In genomic region chr9:40804576-40804975, GRCm38 (mm10) we compare ENCODE assay signal across 8 mouse cellular contexts. TPM values are rescaled to one million over a fixed set of nuclear protein-coding genes. Genes with fewer than 3 reads are reported as not detected.
A peak's percentile ranks its signal among the peaks of the same experiment; 100 is the strongest.
DNase-seq lines count a peak whose midpoint lies in the region; ATAC-seq and TF ChIP-seq lines count a peak whose summit lies in the region.
"Not testable (repeated sequence)": the region's sequence is repeated elsewhere in the genome, so short reads cannot be mapped to it uniquely, and the experiment has no call there.

No protein-coding gene starts in this region.

- H3K27me3 ChIP-seq in ES-Bruce4 (ENCODE audit: control insufficient read depth, insufficient read depth, low read length, poor library complexity, severe bottlenecking); embryonic facial prominence, embryonic 14.5 days (replicated peaks; ENCODE audit: control insufficient read depth, insufficient read depth, low read length); heart, embryonic 12.5 days (replicated peaks); hindbrain, embryonic 15.5 days; kidney, embryonic 16.5 days (ENCODE audit: insufficient read depth, low read length); liver, embryonic 13.5 days; midbrain, embryonic 12.5 days; stomach, embryonic 14.5 days (ENCODE audit: control insufficient read depth, insufficient read depth, low read length): not testable (repeated sequence)

- not testable (repeated sequence) for TF ChIP-seq POLR2A in ES-Bruce4 (IDR thresholded peaks at IDR 0.05; ENCODE audit: insufficient read depth, low read length)

- H3K36me3 ChIP-seq in ES-Bruce4 (ENCODE audit: control insufficient read depth, insufficient read depth, low read length, poor library complexity, severe bottlenecking) = peaks cover 44% of the 10 kb centered on the region
- H3K36me3 ChIP-seq in embryonic facial prominence, embryonic 14.5 days (ENCODE audit: control insufficient read depth, insufficient read depth, low read length) = peaks cover 53% of the 10 kb centered on the region
- peaks cover 37% of the 10 kb centered on the region for H3K36me3 ChIP-seq in heart, embryonic 12.5 days
- peaks cover 29% of the 10 kb centered on the region for H3K36me3 ChIP-seq in hindbrain, embryonic 15.5 days
- H3K36me3 ChIP-seq in kidney, embryonic 16.5 days (ENCODE audit: insufficient read depth, low read length) = peaks cover 47% of the 10 kb centered on the region
- H3K36me3 ChIP-seq in liver, embryonic 13.5 days = peaks cover 52% of the 10 kb centered on the region
- peaks cover 43% of the 10 kb centered on the region for H3K36me3 ChIP-seq in midbrain, embryonic 12.5 days
- H3K36me3 ChIP-seq in stomach, embryonic 14.5 days (ENCODE audit: control insufficient read depth, insufficient read depth, low read length) = peaks cover 37% of the 10 kb centered on the region

- not testable (repeated sequence) for H3K9me3 ChIP-seq in ES-Bruce4 (replicated peaks; ENCODE audit: control insufficient read depth, insufficient read depth, low read length, poor library complexity, severe bottlenecking); embryonic facial prominence, embryonic 14.5 days (ENCODE audit: control insufficient read depth, low read length); heart, embryonic 12.5 days (replicated peaks); hindbrain, embryonic 15.5 days; kidney, embryonic 16.5 days (ENCODE audit: low read length); liver, embryonic 13.5 days (replicated peaks); midbrain, embryonic 12.5 days; stomach, embryonic 14.5 days (ENCODE audit: control insufficient read depth, low read depth, low read length)

- WGBS in embryonic facial prominence, embryonic 14.5 days = 59% methylated on average over 3 of the region's 3 CpGs
- WGBS in heart, embryonic 12.5 days = 67% methylated on average over 3 of the region's 3 CpGs
- WGBS in hindbrain, embryonic 15.5 days = 64% methylated on average over 3 of the region's 3 CpGs
- WGBS in kidney, embryonic 16.5 days = 48% methylated on average over 3 of the region's 3 CpGs
- WGBS in liver, embryonic 13.5 days (ENCODE audit: insufficient replicate concordance) = 54% methylated on average over 3 of the region's 3 CpGs
- WGBS in midbrain, embryonic 12.5 days = 77% methylated on average over 3 of the region's 3 CpGs
- WGBS in stomach, embryonic 14.5 days = 35% methylated on average over 3 of the region's 3 CpGs

- TF ChIP-seq EP300 in ES-Bruce4 (IDR thresholded peaks at IDR 0.05; ENCODE audit: insufficient read depth, low read depth, low read length) = not testable (repeated sequence)

- not testable (repeated sequence) for H3K4me1 ChIP-seq in ES-Bruce4 (ENCODE audit: control insufficient read depth, insufficient read depth, low read length); stomach, embryonic 14.5 days (ENCODE audit: control insufficient read depth, insufficient read depth, low read length)
- H3K4me1 ChIP-seq in embryonic facial prominence, embryonic 14.5 days (ENCODE audit: control insufficient read depth, insufficient read depth, low read length) = peaks cover 18% of the 10 kb centered on the region; the same call in 1 of the 2 replicates
- peaks cover 40% of the 10 kb centered on the region for H3K4me1 ChIP-seq in heart, embryonic 12.5 days (replicated peaks)
- peaks cover 68% of the 10 kb centered on the region for H3K4me1 ChIP-seq in hindbrain, embryonic 15.5 days (replicated peaks)
- peaks cover 39% of the 10 kb centered on the region for H3K4me1 ChIP-seq in kidney, embryonic 16.5 days (ENCODE audit: insufficient read depth, low read length)
- H3K4me1 ChIP-seq in liver, embryonic 13.5 days (replicated peaks) = peaks cover 28% of the 10 kb centered on the region
- peaks cover 58% of the 10 kb centered on the region for H3K4me1 ChIP-seq in midbrain, embryonic 12.5 days

- not testable (repeated sequence) for H3K9ac ChIP-seq in ES-Bruce4 (ENCODE audit: low read depth, poor library complexity, severe bottlenecking); embryonic facial prominence, embryonic 14.5 days (ENCODE audit: low read depth, low read length); hindbrain, embryonic 15.5 days; kidney, embryonic 16.5 days (replicated peaks; ENCODE audit: low read length); liver, embryonic 13.5 days; midbrain, embryonic 12.5 days (replicated peaks); stomach, embryonic 14.5 days (replicated peaks; ENCODE audit: low read depth, low read length)
- peak overlapping the region; percentile 50; the same call in 1 of the 2 replicates for H3K9ac ChIP-seq in heart, embryonic 12.5 days

- DNase-seq in embryonic facial prominence, embryonic 14.5 days (ENCODE audit: low spot score); liver, embryonic 13.5 days: not testable (repeated sequence)

- TF ChIP-seq CTCF in ES-Bruce4 (IDR thresholded peaks at IDR 0.05; ENCODE audit: low read depth, low read length) = not testable (repeated sequence)

- peak overlapping the region; percentile 51; the same call in 1 of the 2 replicates for H3K4me2 ChIP-seq in embryonic facial prominence, embryonic 14.5 days (ENCODE audit: low read depth, low read length)
- H3K4me2 ChIP-seq in heart, embryonic 12.5 days = peak overlapping the region; percentile 22; the same call in 1 of the 2 replicates
- peak overlapping the region; percentile 33; the same call in 1 of the 2 replicates for H3K4me2 ChIP-seq in hindbrain, embryonic 15.5 days
- H3K4me2 ChIP-seq in kidney, embryonic 16.5 days (replicated peaks; ENCODE audit: low read depth, low read length) = peak overlapping the region; percentile 45
- peak overlapping the region; percentile 65 for H3K4me2 ChIP-seq in liver, embryonic 13.5 days
- peak overlapping the region; percentile 50; the same call in 1 of the 2 replicates for H3K4me2 ChIP-seq in midbrain, embryonic 12.5 days (replicated peaks)
- H3K4me2 ChIP-seq in stomach, embryonic 14.5 days (replicated peaks; ENCODE audit: low read depth, low read length) = peak overlapping the region; percentile 47; the same call in 1 of the 2 replicates

- not testable (repeated sequence) for ATAC-seq in embryonic facial prominence, embryonic 14.5 days (ENCODE audit: low read depth); heart, embryonic 12.5 days (ENCODE audit: insufficient number of reproducible peaks, low FRiP score); hindbrain, embryonic 15.5 days (ENCODE audit: low FRiP score, low read depth); kidney, embryonic 16.5 days (ENCODE audit: low FRiP score, low TSS enrichment); liver, embryonic 13.5 days (ENCODE audit: low read depth); midbrain, embryonic 12.5 days (ENCODE audit: low FRiP score, low read depth); stomach, embryonic 14.5 days (ENCODE audit: insufficient number of reproducible peaks, insufficient read depth, low FRiP score, low read depth)

- peak overlapping the region; percentile 40; the same call in 1 of the 2 replicates for H3K4me3 ChIP-seq in ES-Bruce4 (ENCODE audit: low read depth, low read length)
- peak overlapping the region; percentile 29; the same call in 1 of the 2 replicates for H3K4me3 ChIP-seq in embryonic facial prominence, embryonic 14.5 days (ENCODE audit: low read depth, low read length)
- not testable (repeated sequence) for H3K4me3 ChIP-seq in heart, embryonic 12.5 days; hindbrain, embryonic 15.5 days; midbrain, embryonic 12.5 days; stomach, embryonic 14.5 days (ENCODE audit: low read depth, low read length)
- peak overlapping the region; percentile 34 for H3K4me3 ChIP-seq in kidney, embryonic 16.5 days (ENCODE audit: low read length)
- peak overlapping the region; percentile 50 for H3K4me3 ChIP-seq in liver, embryonic 13.5 days (replicated peaks)

- H3K27ac ChIP-seq in ES-Bruce4 (ENCODE audit: insufficient read depth, low read length) = peak overlapping the region; percentile 87
- not testable (repeated sequence) for H3K27ac ChIP-seq in embryonic facial prominence, embryonic 14.5 days (replicated peaks; ENCODE audit: low read depth, low read length); heart, embryonic 12.5 days (ENCODE audit: poor library complexity, severe bottlenecking); hindbrain, embryonic 15.5 days (replicated peaks); kidney, embryonic 16.5 days (ENCODE audit: low read length); midbrain, embryonic 12.5 days (replicated peaks); stomach, embryonic 14.5 days (ENCODE audit: low read length)
- peak overlapping the region; percentile 43; the same call in 1 of the 2 replicates for H3K27ac ChIP-seq in liver, embryonic 13.5 days

RNA-seq across cellular contexts. Expression of gene Hspa8, which starts 3.8 kb away (rescaled TPM):
- 3,442 and 3,618 TPM in 2 replicates for polyA plus RNA-seq in ES-Bruce4 (2011; ENCODE audit: insufficient read depth, insufficient read length, low read depth, missing spikeins)
- polyA plus RNA-seq in embryonic facial prominence, embryonic 14.5 days (2014; fragmentation: Nextera tagmentation; extraction: Ambion mirVana) = 2,298 and 2,577 TPM in 2 replicates
- polyA plus RNA-seq in heart, embryonic 12.5 days (2016; fragmentation: Nextera tagmentation; extraction: Ambion mirVana) = 2,193 and 2,206 TPM in 2 replicates
- polyA plus RNA-seq in hindbrain, embryonic 15.5 days (2015; fragmentation: Nextera tagmentation; extraction: Ambion mirVana) = 3,140 and 3,153 TPM in 2 replicates
- polyA plus RNA-seq in kidney, embryonic 16.5 days (2015; fragmentation: Nextera tagmentation; extraction: Ambion mirVana) = 2,859 and 3,187 TPM in 2 replicates
- 1,780 and 2,224 TPM in 2 replicates for polyA plus RNA-seq in liver, embryonic 13.5 days (2015; fragmentation: Nextera tagmentation; extraction: Ambion mirVana)
- 2,718 and 2,773 TPM in 2 replicates for polyA plus RNA-seq in midbrain, embryonic 12.5 days (2016; fragmentation: Nextera tagmentation; extraction: Ambion mirVana)
- 2,119 and 2,394 TPM in 2 replicates for polyA plus RNA-seq in stomach, embryonic 14.5 days (2014; fragmentation: Nextera tagmentation; extraction: Ambion mirVana)
